Mouse (Mus musculus): Measurements from ENCODE around the gene Cd27.

- TF ChIP-seq CTCF (conservative IDR thresholded peaks at IDR 0.05; ENCODE audit: low read length) = no peak
- no peak for TF ChIP-seq POU5F1 (IDR thresholded peaks at IDR 0.05; ENCODE audit: borderline replicate concordance, low read length)
- no peak for TF ChIP-seq NANOG (IDR thresholded peaks at IDR 0.05; ENCODE audit: borderline replicate concordance, low read length)
Measured at GRCm38 (mm10) chr6:125236782-125237181, at the start of gene Cd27.
